ENCODE assay signal across 16 mouse cellular contexts in the genomic region with DNA sequence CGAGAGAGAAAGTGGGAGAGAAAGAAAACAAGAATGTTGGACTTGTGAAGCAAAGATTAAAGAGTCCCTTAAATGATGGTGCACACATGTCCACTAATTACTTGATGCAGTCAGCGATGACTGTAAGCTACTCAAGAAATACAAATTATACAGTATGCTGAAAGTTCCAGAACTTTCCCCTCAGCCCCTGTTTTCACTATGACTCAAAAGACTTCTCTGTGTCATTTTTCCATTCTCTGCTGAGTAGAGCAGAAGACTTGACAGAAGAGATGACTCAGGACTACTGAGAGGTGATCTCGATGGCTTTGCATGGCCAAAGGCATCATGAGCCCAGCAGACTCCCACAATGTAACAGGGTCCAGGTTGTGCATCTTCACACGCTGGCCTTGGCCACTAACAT.
"Had no signal": no experiment of that assay in that cellular context is flagged by ENCODE, and none has a peak within 500 bp of the region (broad histone marks: within the 10 kb centered on the region; RNA-seq: fewer than 3 reads in every experiment).

No protein-coding gene starts in this region.

- DNase-seq: retina, postnatal 1 day; right cerebral cortex, adult 18-20 months; right cerebral cortex, postnatal 14 days; right cerebral cortex, postnatal 25 days; right cerebral cortex, postnatal 4 days; spleen, adult 18-20 months; thymus, adult 18-20 months; thymus, adult 2 months; thymus, postnatal 14 days; thymus, postnatal 25 days; thymus, postnatal 36 days; thymus, postnatal 4 days had no signal

- H3K27ac ChIP-seq: neural tube, embryonic 13.5 days; neural tube, embryonic 15.5 days; stomach, embryonic 15.5 days; stomach, postnatal 0 days had no signal

- H3K4me2 ChIP-seq: neural tube, embryonic 13.5 days; neural tube, embryonic 15.5 days; stomach, embryonic 15.5 days had no signal

- H3K4me1 ChIP-seq: neural tube, embryonic 13.5 days; neural tube, embryonic 15.5 days; stomach, embryonic 15.5 days had no signal

- H3K27me3 ChIP-seq: neural tube, embryonic 13.5 days; neural tube, embryonic 15.5 days; stomach, embryonic 15.5 days had no signal

- H3K36me3 ChIP-seq: neural tube, embryonic 13.5 days; neural tube, embryonic 15.5 days; stomach, embryonic 15.5 days had no signal

- H3K9me3 ChIP-seq: neural tube, embryonic 13.5 days; neural tube, embryonic 15.5 days; stomach, embryonic 15.5 days had no signal

- H3K4me3 ChIP-seq: neural tube, embryonic 13.5 days; neural tube, embryonic 15.5 days; stomach, embryonic 15.5 days had no signal

- H3K9ac ChIP-seq: neural tube, embryonic 13.5 days; neural tube, embryonic 15.5 days; stomach, embryonic 15.5 days had no signal
